Mouse (Mus musculus) ES-E14 (cell line): ENCODE results near the gene Sec16a. TPM values are rescaled to one million over a fixed set of nuclear protein-coding genes. Genes with fewer than 3 reads are reported as not detected.

Experiments used
- DNase-seq: peaks from one replicate; pipeline ENCODE4 v3.0.0-alpha.2; 2013; ENCODE audit warnings: low read depth, low spot score
- H3K27ac ChIP-seq: 2 replicates; pipeline ENCODE4 v1.5.1; 2012; ENCODE audit warnings: low read depth, mild to moderate bottlenecking, low read length, moderate library complexity, mixed read lengths; ENCODE audit not compliant: poor library complexity, insufficient read depth, severe bottlenecking
- H3K36me3 ChIP-seq: 2 replicates; pipeline ENCODE4 v1.6.1; 2012; ENCODE audit warnings: mild to moderate bottlenecking, low read length, moderate library complexity, mixed read lengths; ENCODE audit not compliant: control insufficient read depth, poor library complexity, insufficient read depth, severe bottlenecking
- H3K4me1 ChIP-seq, 2 experiments: fragments of 150-350 bp in 1 of 2; sonication (generic) in 1 of 2; 2 replicates each; pipeline ENCODE4 v1.6.1; 2012; ENCODE audit warnings: low read length in 2 of 2, mild to moderate bottlenecking in 1 of 2, mixed read lengths in 1 of 2; ENCODE audit not compliant: control insufficient read depth in 2 of 2, insufficient read depth in 2 of 2, poor library complexity in 1 of 2
- H3K4me3 ChIP-seq, 2 experiments: fragments of 150-350 bp in 1 of 2; sonication (generic) in 1 of 2; 2 replicates each; pipeline ENCODE4 v1.5.1; 2012; ENCODE audit warnings: low read length in 2 of 2, low read depth in 1 of 2, mild to moderate bottlenecking in 1 of 2, mixed read lengths in 1 of 2; ENCODE audit not compliant: insufficient read depth in 1 of 2, poor library complexity in 1 of 2, severe bottlenecking in 1 of 2
- H3K9ac ChIP-seq: 2 replicates; pipeline ENCODE4 v1.6.1; 2012; ENCODE audit warnings: low read depth, mild to moderate bottlenecking, low read length, mixed read lengths; ENCODE audit not compliant: poor library complexity, insufficient read depth, severe bottlenecking
- H3K9me3 ChIP-seq: fragments of 150-350 bp; sonication (generic); 2 replicates; pipeline ENCODE4 v1.6.1; 2012; ENCODE audit warnings: low read depth, mild to moderate bottlenecking, low read length; ENCODE audit not compliant: control insufficient read depth, insufficient read depth
- CHD2 ChIP-seq: IDR thresholded peaks from 2 replicates; pipeline ENCODE4 v1.6.1; 2014; ENCODE audit warnings: mild to moderate bottlenecking, low read depth, low read length, inconsistent platforms
- HCFC1 ChIP-seq: IDR thresholded peaks from 2 replicates; pipeline ENCODE4 v1.6.1; 2012; ENCODE audit warnings: low read length, inconsistent platforms, borderline replicate concordance; ENCODE audit not compliant: insufficient read depth
- MAFK ChIP-seq: IDR thresholded peaks from 2 replicates; pipeline ENCODE4 v1.6.1; 2014; ENCODE audit warnings: mild to moderate bottlenecking, low read depth, low read length, inconsistent platforms; ENCODE audit not compliant: insufficient read depth
- ZC3H11A ChIP-seq: IDR thresholded peaks from 2 replicates; pipeline ENCODE4 v1.6.1; 2012; ENCODE audit warnings: low read depth, mild to moderate bottlenecking, inconsistent platforms, low read length, borderline replicate concordance
- ZNF384 ChIP-seq: IDR thresholded peaks from 2 replicates; pipeline ENCODE4 v1.6.1; 2012; ENCODE audit warnings: low read depth, low read length, inconsistent platforms
- in situ Hi-C, 2 experiments: fragments of 600-800 bp; cut with MboI; formaldehyde crosslinking; loops; one replicate each; pipeline ENCODE4 v1.15.1; 2025; ENCODE audit warnings: low sequenced_read_pairs in 2 of 2, inconsistent platforms in 1 of 2; ENCODE audit not compliant: unreplicated experiment in 2 of 2
- total RNA-seq: library from RNA; depleted of rRNA; stranded (reverse); fragments of 300-350 nt; gene quantifications from 2 replicates; pipeline ENCODE4 v1.2.3, GENCODE M21; 2012; rRNA removed

Gene Sec16a
- total RNA-seq, 1 experiment: 47.3 TPM

DNA sequence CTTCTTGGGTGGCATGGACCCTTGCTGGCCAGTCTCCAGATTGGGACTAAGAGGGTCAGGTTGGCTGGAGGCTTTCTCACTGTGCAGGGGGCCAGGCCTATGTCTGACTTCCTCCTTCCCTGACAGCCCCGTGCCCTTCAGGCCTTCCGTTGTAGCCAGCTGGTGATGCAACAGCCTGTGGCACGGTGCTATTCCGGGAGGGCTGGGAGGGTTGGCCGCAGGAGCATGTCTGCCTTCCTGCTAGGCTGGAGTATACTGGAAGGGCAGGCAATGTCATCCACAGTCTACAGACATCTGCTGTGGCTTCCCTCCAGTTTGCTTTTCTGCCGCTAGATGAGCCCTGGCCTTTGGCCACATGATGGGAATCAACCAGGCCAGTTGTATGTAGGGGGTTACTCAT, 85.0 kb downstream of the Sec16a start:
- H3K9me3 ChIP-seq: no peaks in the 10 kb centered on the region
- TF ChIP-seq HCFC1: no peak
- TF ChIP-seq ZC3H11A: no peak
- TF ChIP-seq MAFK: no peak
- no peak for TF ChIP-seq ZNF384
- no peak for TF ChIP-seq CHD2
- peaks cover 0 to 13% of the 10 kb centered on the region in 2 experiments; a peak in 2 of 4 replicates for H3K4me1 ChIP-seq
- in situ Hi-C loops: no loop called here
- no peak overlapping the region for H3K4me3 ChIP-seq
- peaks cover 15% of the 10 kb centered on the region for H3K36me3 ChIP-seq
- DNase-seq: no peak
- H3K9ac ChIP-seq: no peak overlapping the region
- no peak overlapping the region for H3K27ac ChIP-seq

Other genes with a start within 250 kb of the Sec16a start
- 0.13 TPM in 1 of 2 replicates, not detected in the other for gene Lhx3, start 236.9 kb downstream of the Sec16a start, total RNA-seq
- 32.0 and 59.7 TPM in 2 replicates for gene Qsox2, start 207.7 kb downstream of the Sec16a start, total RNA-seq
- gene Ccdc187, start 150.7 kb downstream of the Sec16a start, total RNA-seq: 0.18 and 0.90 TPM in 2 replicates
- gene Gpsm1, start 129.7 kb downstream of the Sec16a start, total RNA-seq: 9.4 and 13.9 TPM in 2 replicates
- 6.8 and 8.0 TPM in 2 replicates for gene Dnlz, start 93.1 kb downstream of the Sec16a start, total RNA-seq
- 0.76 and 1.6 TPM in 2 replicates for gene Card9, start 84.3 kb downstream of the Sec16a start, total RNA-seq
- gene Snapc4, start 64.6 kb downstream of the Sec16a start, total RNA-seq: 79.2 and 128 TPM in 2 replicates
- gene Entr1, start 55.9 kb downstream of the Sec16a start, total RNA-seq: 87.8 and 90.4 TPM in 2 replicates
- 133 and 149 TPM in 2 replicates for gene Pmpca, start 55.9 kb downstream of the Sec16a start, total RNA-seq
- 10.4 and 13.6 TPM in 2 replicates for gene Inpp5e, start 36.0 kb downstream of the Sec16a start, total RNA-seq
- gene Notch1, start 71.4 kb upstream of the Sec16a start, total RNA-seq: 34.9 and 77.8 TPM in 2 replicates
- gene Egfl7, start 134.8 kb upstream of the Sec16a start, total RNA-seq: 104 and 156 TPM in 2 replicates
- gene Gm20532, start 141.4 kb upstream of the Sec16a start, total RNA-seq: not detected in 2 replicates
- 60.4 and 88.2 TPM in 2 replicates for gene Agpat2, start 159.2 kb upstream of the Sec16a start, total RNA-seq
- 24.6 and 46.6 TPM in 2 replicates for gene Fam69b, start 183.2 kb upstream of the Sec16a start, total RNA-seq
- gene Lcn4, start 226.1 kb upstream of the Sec16a start, total RNA-seq: not detected in 2 replicates